8 mouse cellular contexts compared by ENCODE assay signal in genomic region chr17:50508775-50509250, GRCm38 (mm10). TPM values are rescaled to one million over a fixed set of nuclear protein-coding genes. Genes with fewer than 3 reads are reported as not detected.
A peak's percentile ranks its signal among the peaks of the same experiment; 100 is the strongest.
DNase-seq lines count a peak whose midpoint lies in the region; ATAC-seq and TF ChIP-seq lines count a peak whose summit lies in the region.

No protein-coding gene starts in this region.

- TF ChIP-seq CTCF in small intestine, adult 2 months (IDR thresholded peaks at IDR 0.05; ENCODE audit: extremely low read depth, insufficient read length, insufficient replicate concordance, low read depth, low read length) = peak; percentile 38; the same call in 1 of the 2 replicates

- no peaks in the 10 kb centered on the region for H3K27me3 ChIP-seq in intestine, embryonic 15.5 days (replicated peaks)
- H3K27me3 ChIP-seq in limb, embryonic 14.5 days (ENCODE audit: control insufficient read depth, insufficient read depth, low read length) = peaks cover 5% of the 10 kb centered on the region; the same call in 1 of the 2 replicates
- H3K27me3 ChIP-seq in midbrain, embryonic 14.5 days (ENCODE audit: control insufficient read depth, insufficient read depth, low read length) = no peaks in the 10 kb centered on the region
- H3K27me3 ChIP-seq in small intestine, adult 2 months (ENCODE audit: control insufficient read depth, insufficient read depth, low read length) = no peaks in the 10 kb centered on the region

- peak overlapping the region; percentile 84 for H3K9ac ChIP-seq in intestine, embryonic 15.5 days
- H3K9ac ChIP-seq in limb, embryonic 14.5 days (ENCODE audit: low read depth, low read length, severe bottlenecking) = peak overlapping the region; percentile 93
- H3K9ac ChIP-seq in midbrain, embryonic 14.5 days (replicated peaks; ENCODE audit: low read length) = peak overlapping the region; percentile 96

- peak overlapping the region; percentile 82 for H3K4me2 ChIP-seq in intestine, embryonic 15.5 days (replicated peaks)
- H3K4me2 ChIP-seq in limb, embryonic 14.5 days (replicated peaks; ENCODE audit: low read depth, low read length, severe bottlenecking) = peak overlapping the region; percentile 71
- H3K4me2 ChIP-seq in midbrain, embryonic 14.5 days (ENCODE audit: low read length) = peak overlapping the region; percentile 63

- ATAC-seq in intestine, embryonic 15.5 days = peak; percentile 86
- ATAC-seq in limb, embryonic 14.5 days (ENCODE audit: low FRiP score, low read depth) = peak; percentile 62
- ATAC-seq in midbrain, embryonic 14.5 days (ENCODE audit: low FRiP score, low TSS enrichment) = peak; percentile 84

- H3K36me3 ChIP-seq in intestine, embryonic 15.5 days = no peaks in the 10 kb centered on the region
- H3K36me3 ChIP-seq in limb, embryonic 14.5 days (ENCODE audit: control insufficient read depth, insufficient read depth, low read length) = no peaks in the 10 kb centered on the region
- no peaks in the 10 kb centered on the region for H3K36me3 ChIP-seq in midbrain, embryonic 14.5 days (ENCODE audit: control insufficient read depth, insufficient read depth, low read length)
- H3K36me3 ChIP-seq in small intestine, adult 2 months (ENCODE audit: control insufficient read depth, insufficient read depth, low read length) = no peaks in the 10 kb centered on the region

- no peak for TF ChIP-seq POLR2A in limb, embryonic 14.5 days (IDR thresholded peaks at IDR 0.05; ENCODE audit: borderline replicate concordance, extremely low read depth, insufficient read depth, insufficient read length)
- TF ChIP-seq POLR2A in small intestine, adult 2 months (IDR thresholded peaks at IDR 0.05; ENCODE audit: low read depth, low read length) = no peak

- no peaks in the 10 kb centered on the region for H3K9me3 ChIP-seq in intestine, embryonic 15.5 days
- no peaks in the 10 kb centered on the region for H3K9me3 ChIP-seq in limb, embryonic 14.5 days (ENCODE audit: control insufficient read depth, low read length)
- H3K9me3 ChIP-seq in midbrain, embryonic 14.5 days (ENCODE audit: control insufficient read depth, low read length) = no peaks in the 10 kb centered on the region

- WGBS in intestine, embryonic 15.5 days = under 1% methylated on average over 39 of the region's 72 CpGs
- under 1% methylated on average over 28 of the region's 72 CpGs for whole genome bisulfite sequencing in limb, embryonic 14.5 days
- under 1% methylated on average over 72 of the region's 72 CpGs for WGBS in midbrain, embryonic 14.5 days
- WGBS in small intestine, adult 2 months = under 1% methylated on average over 72 of the region's 72 CpGs

- H3K4me1 ChIP-seq in intestine, embryonic 15.5 days (replicated peaks) = peaks cover 4% of the 10 kb centered on the region; the same call in 1 of the 2 replicates
- peaks cover 8% of the 10 kb centered on the region for H3K4me1 ChIP-seq in limb, embryonic 14.5 days (ENCODE audit: control insufficient read depth, insufficient read depth, low read length)
- H3K4me1 ChIP-seq in midbrain, embryonic 14.5 days (ENCODE audit: control insufficient read depth, insufficient read depth, low read length) = peaks cover 16% of the 10 kb centered on the region
- peaks cover 9% of the 10 kb centered on the region for H3K4me1 ChIP-seq in small intestine, adult 2 months (ENCODE audit: control insufficient read depth, insufficient read depth, insufficient read length, low read length)

- peak overlapping the region; percentile 80 for H3K27ac ChIP-seq in intestine, embryonic 15.5 days
- H3K27ac ChIP-seq in limb, embryonic 14.5 days (replicated peaks; ENCODE audit: low read depth, low read length) = peak overlapping the region; percentile 82
- peak overlapping the region; percentile 96 for H3K27ac ChIP-seq in midbrain, embryonic 14.5 days (replicated peaks; ENCODE audit: low read depth, low read length)
- H3K27ac ChIP-seq in small intestine, adult 2 months (ENCODE audit: insufficient read depth, low read depth, low read length) = peak overlapping the region; percentile 67

- DNase-seq in adrenal gland, adult 2 months = peak; percentile 89
- DNase-seq in embryo, embryonic 10 days (ENCODE audit: low spot score) = peak; percentile 83
- DNase-seq in gastrocnemius, postnatal 10 days = peak; percentile 83
- peak; percentile 26 for DNase-seq in limb, embryonic 14.5 days (ENCODE audit: low spot score)
- DNase-seq in midbrain, embryonic 14.5 days = peak; percentile 87
- no peak for DNase-seq in adipocyte (ENCODE audit: low spot score)

- peak overlapping the region; percentile 92 for H3K4me3 ChIP-seq in intestine, embryonic 15.5 days (replicated peaks)
- H3K4me3 ChIP-seq in limb, embryonic 14.5 days (replicated peaks; ENCODE audit: low read length) = peak overlapping the region; percentile 86
- peak overlapping the region; percentile 89 for H3K4me3 ChIP-seq in midbrain, embryonic 14.5 days (replicated peaks; ENCODE audit: low read depth, low read length)
- peak overlapping the region; percentile 95 for H3K4me3 ChIP-seq in small intestine, adult 2 months (ENCODE audit: low read depth, low read length)

RNA-seq across cellular contexts. Expression of gene Plcl2, which starts 0.4 kb away (rescaled TPM):
- 10 to 100 TPM; 46.8 to 55.0 TPM for total RNA-seq in adrenal gland, adult 2 months (2021)
- polyA plus RNA-seq in adrenal gland, adult 2 months (2012; rRNA removed) = 8.9 and 11.6 TPM in 2 replicates
- total RNA-seq in gastrocnemius, postnatal 10 days (2021) = 10 to 100 TPM; 37.7 to 38.2 TPM
- polyA plus RNA-seq in intestine, embryonic 15.5 days (2015; fragmentation: Nextera tagmentation; extraction: Ambion mirVana) = 4.7 and 4.9 TPM in 2 replicates
- polyA plus RNA-seq in limb, embryonic 14.5 days (2012; rRNA removed) = 5.8 and 6.7 TPM in 2 replicates
- polyA plus RNA-seq in limb, embryonic 14.5 days (2014; fragmentation: Nextera tagmentation; extraction: Ambion mirVana) = 4.9 and 5.2 TPM in 2 replicates
- polyA plus RNA-seq in midbrain, embryonic 14.5 days (2014; fragmentation: Nextera tagmentation; extraction: Ambion mirVana) = 10.8 and 14.1 TPM in 2 replicates
- 2.6 and 6.7 TPM in 2 replicates for polyA plus RNA-seq in small intestine, adult 2 months (2012; rRNA removed)
